Mouse (Mus musculus): ENCODE measurements around the gene Otud1. TPM values are rescaled to one million over a fixed set of nuclear protein-coding genes. Genes with fewer than 3 reads are reported as not detected.

Gene Otud1
- polyA plus RNA-seq, 1 experiment from 2014 or later = 1.3 TPM

DNA sequence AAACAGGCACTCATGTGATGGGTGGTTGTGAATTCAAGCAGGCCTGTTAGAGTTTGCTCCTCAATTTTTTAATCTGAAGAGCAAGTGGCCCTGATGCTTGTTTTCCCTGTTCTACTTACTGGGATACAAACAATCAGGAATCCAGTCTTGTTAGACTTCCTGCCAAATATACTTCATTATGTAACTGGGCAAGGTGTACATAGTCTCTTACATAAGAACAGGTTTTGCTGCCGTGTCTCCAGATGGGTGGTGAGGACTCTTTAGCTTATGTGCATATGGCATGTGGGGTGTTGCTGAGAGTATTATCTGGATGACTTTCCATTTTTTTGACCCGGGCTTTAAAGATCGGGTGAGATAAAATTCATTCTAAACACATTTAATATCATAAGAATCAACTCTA lies 43.8 kb downstream of the Otud1 start:
- ATAC-seq (ENCODE audit: low FRiP score) (no peak), DNase-seq (ENCODE audit: low spot score) (no peak)
- no peak overlapping the region for H3K4me2 ChIP-seq (replicated peaks; ENCODE audit: low read depth, low read length)
- no peaks in the 10 kb centered on the region for H3K27me3 ChIP-seq (ENCODE audit: control insufficient read depth, insufficient read depth, low read length)
- H3K27ac ChIP-seq (ENCODE audit: low read depth, low read length) = no peak overlapping the region
- H3K36me3 ChIP-seq (ENCODE audit: control insufficient read depth, insufficient read depth, low read length) = no peaks in the 10 kb centered on the region
- 88% methylated on average over 3 of the region's 3 CpGs for WGBS
- no peak overlapping the region for H3K9ac ChIP-seq (ENCODE audit: low read depth, low read length)
- no peaks in the 10 kb centered on the region for H3K9me3 ChIP-seq (ENCODE audit: control insufficient read depth, low read length)
- no peaks in the 10 kb centered on the region for H3K4me1 ChIP-seq (replicated peaks; ENCODE audit: control insufficient read depth, insufficient read depth, low read length)
- H3K4me3 ChIP-seq (ENCODE audit: low read depth, low read length) = no peak overlapping the region

DNA sequence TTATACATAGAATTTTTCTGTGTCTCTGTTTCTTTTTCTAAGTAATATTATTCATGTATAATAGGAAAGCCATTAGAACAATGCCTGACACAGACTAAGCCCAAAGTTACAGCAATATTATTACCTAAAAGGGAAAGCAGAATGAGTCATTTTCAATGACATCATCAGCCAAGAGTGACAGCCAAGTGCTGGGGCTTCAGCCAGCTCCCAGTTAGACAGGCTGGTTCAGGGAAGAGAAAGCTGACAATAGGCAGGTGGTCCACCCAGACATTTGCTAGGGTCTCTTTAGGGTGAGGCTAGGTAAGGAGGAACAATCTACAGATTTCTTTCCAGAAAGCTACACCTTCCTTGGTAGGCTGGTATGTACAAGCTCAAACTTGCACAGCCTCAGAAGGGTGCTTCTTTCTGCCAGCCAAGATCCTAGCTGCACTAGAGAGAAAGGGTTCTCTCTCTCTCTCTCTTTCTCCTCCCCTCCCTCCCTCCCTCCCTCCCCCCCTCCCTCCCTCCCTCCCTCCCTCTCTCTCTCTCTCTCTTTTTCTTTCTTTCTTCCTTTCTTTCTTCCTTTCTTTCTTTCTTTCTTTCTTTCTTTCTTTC lies 45.6 kb downstream of the Otud1 start:
- Histone ChIP-seq H3K4me2 (replicated peaks; ENCODE audit: low read depth, low read length) (no peak overlapping the region), H3K27ac (ENCODE audit: low read depth, low read length) (no peak overlapping the region), H3K36me3 (ENCODE audit: control insufficient read depth, insufficient read depth, low read length) (no peaks in the 10 kb centered on the region), H3K9ac (ENCODE audit: low read depth, low read length) (no peak overlapping the region), H3K27me3 (ENCODE audit: control insufficient read depth, insufficient read depth, low read length) (no peaks in the 10 kb centered on the region), H3K4me3 (ENCODE audit: low read depth, low read length) (no peak overlapping the region), H3K9me3 (ENCODE audit: control insufficient read depth, low read length) (no peaks in the 10 kb centered on the region), H3K4me1 (replicated peaks; ENCODE audit: control insufficient read depth, insufficient read depth, low read length) (no peaks in the 10 kb centered on the region)
- no peak for ATAC-seq (ENCODE audit: low FRiP score)
- no peak for DNase-seq (ENCODE audit: low spot score)

DNA sequence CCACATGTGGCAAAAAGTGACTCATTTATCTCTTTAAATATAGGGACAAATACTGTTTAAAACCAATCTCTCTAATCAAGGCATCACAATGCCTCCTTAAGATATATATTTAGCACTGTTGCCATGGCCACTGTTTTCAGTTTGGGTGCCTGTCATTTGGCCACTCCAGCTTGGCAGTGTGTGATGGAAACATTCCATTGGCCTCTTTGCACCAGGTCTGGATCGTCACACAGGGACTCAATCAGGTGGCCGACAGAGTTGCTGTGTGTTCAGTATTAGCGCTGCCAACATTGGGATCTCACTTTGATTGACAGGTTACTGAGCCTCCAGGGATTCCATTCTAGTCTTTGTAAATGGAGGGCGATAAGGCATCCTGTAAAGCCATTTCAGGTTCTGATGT lies 46.1 kb downstream of the Otud1 start:
- DNase-seq (ENCODE audit: low spot score) = no peak
- ATAC-seq (ENCODE audit: low FRiP score) = no peak
- Histone ChIP-seq H3K36me3 (ENCODE audit: control insufficient read depth, insufficient read depth, low read length) (no peaks in the 10 kb centered on the region), H3K27ac (ENCODE audit: low read depth, low read length) (no peak overlapping the region), H3K27me3 (ENCODE audit: control insufficient read depth, insufficient read depth, low read length) (no peaks in the 10 kb centered on the region), H3K9ac (ENCODE audit: low read depth, low read length) (no peak overlapping the region), H3K4me3 (ENCODE audit: low read depth, low read length) (no peak overlapping the region), H3K4me1 (replicated peaks; ENCODE audit: control insufficient read depth, insufficient read depth, low read length) (no peaks in the 10 kb centered on the region), H3K9me3 (ENCODE audit: control insufficient read depth, low read length) (no peaks in the 10 kb centered on the region), H3K4me2 (replicated peaks; ENCODE audit: low read depth, low read length) (no peak overlapping the region)
- 69% methylated on average over 4 of the region's 4 CpGs for WGBS

DNA sequence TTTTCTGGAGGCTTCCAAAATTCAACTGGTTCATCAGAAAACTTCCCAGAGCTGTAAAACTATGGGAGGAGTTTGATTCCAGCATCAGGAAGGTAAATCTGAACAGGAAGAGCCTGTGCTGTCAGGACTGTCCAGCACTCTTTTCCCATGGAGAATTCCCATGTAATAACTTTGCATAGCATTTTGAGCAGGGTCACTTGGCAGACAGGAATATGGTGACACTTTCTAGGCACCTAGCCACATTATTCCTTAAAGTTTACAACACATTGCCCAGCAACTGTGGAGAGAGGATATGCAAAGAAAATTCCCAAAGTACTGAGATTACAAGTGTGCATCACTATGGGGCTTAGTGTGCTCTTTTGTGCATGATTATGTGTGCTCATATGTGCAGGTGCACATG lies 46.7 kb downstream of the Otud1 start:
- Histone ChIP-seq H3K9me3 (ENCODE audit: control insufficient read depth, low read length) (no peaks in the 10 kb centered on the region), H3K9ac (ENCODE audit: low read depth, low read length) (no peak overlapping the region), H3K4me3 (ENCODE audit: low read depth, low read length) (no peak overlapping the region), H3K27me3 (ENCODE audit: control insufficient read depth, insufficient read depth, low read length) (no peaks in the 10 kb centered on the region), H3K27ac (ENCODE audit: low read depth, low read length) (no peak overlapping the region), H3K4me1 (replicated peaks; ENCODE audit: control insufficient read depth, insufficient read depth, low read length) (no peaks in the 10 kb centered on the region), H3K4me2 (replicated peaks; ENCODE audit: low read depth, low read length) (no peak overlapping the region), H3K36me3 (ENCODE audit: control insufficient read depth, insufficient read depth, low read length) (no peaks in the 10 kb centered on the region)
- no peak for DNase-seq (ENCODE audit: low spot score)
- no peak for ATAC-seq (ENCODE audit: low FRiP score)

DNA sequence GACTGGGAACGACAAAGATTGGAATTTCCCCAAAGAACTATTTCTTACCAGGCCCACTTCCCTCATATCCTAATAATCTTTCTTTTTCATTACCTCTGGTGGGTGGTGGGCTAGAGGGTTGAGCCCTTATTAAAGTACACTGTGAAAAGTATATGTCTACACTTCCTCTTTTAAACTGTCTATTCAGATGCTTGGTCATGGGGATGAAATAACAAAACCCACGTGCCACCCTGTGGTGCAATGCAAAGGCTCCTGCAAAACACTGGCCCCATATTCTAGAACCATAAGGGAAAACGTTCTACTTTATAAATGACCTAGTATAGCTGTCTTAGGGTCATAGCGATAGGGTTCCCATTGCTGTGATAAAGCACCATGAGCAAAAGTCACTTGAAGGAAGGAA lies 49.3 kb downstream of the Otud1 start:
- H3K36me3 ChIP-seq (ENCODE audit: control insufficient read depth, insufficient read depth, low read length) = no peaks in the 10 kb centered on the region
- no peak for DNase-seq (ENCODE audit: low spot score)
- H3K27me3 ChIP-seq (ENCODE audit: control insufficient read depth, insufficient read depth, low read length) = no peaks in the 10 kb centered on the region
- WGBS = 85% methylated on average over 4 of the region's 4 CpGs
- no peaks in the 10 kb centered on the region for H3K9me3 ChIP-seq (ENCODE audit: control insufficient read depth, low read length)
- no peak overlapping the region for H3K9ac ChIP-seq (ENCODE audit: low read depth, low read length)
- H3K4me1 ChIP-seq (replicated peaks; ENCODE audit: control insufficient read depth, insufficient read depth, low read length) = no peaks in the 10 kb centered on the region
- no peak overlapping the region for H3K4me3 ChIP-seq (ENCODE audit: low read depth, low read length)
- no peak for ATAC-seq (ENCODE audit: low FRiP score)
- H3K27ac ChIP-seq (ENCODE audit: low read depth, low read length) = no peak overlapping the region
- H3K4me2 ChIP-seq (replicated peaks; ENCODE audit: low read depth, low read length) = no peak overlapping the region

Other genes with a start within 250 kb of the Otud1 start
- gene Ptf1a, start 212.1 kb upstream of the Otud1 start, polyA plus RNA-seq (2014; fragmentation: Nextera tagmentation; extraction: Ambion mirVana) = 15.5 and 18.0 TPM in 2 replicates
- 0.24 and 0.36 TPM in 2 replicates for gene 4921504E06Rik, start 103.8 kb upstream of the Otud1 start, polyA plus RNA-seq (2014; fragmentation: Nextera tagmentation; extraction: Ambion mirVana)